Mouse (Mus musculus) bone marrow macrophage, adult 2 months (primary cell): ENCODE results near the gene Gpr107. TPM values are rescaled to one million over a fixed set of nuclear protein-coding genes. Genes with fewer than 3 reads are reported as not detected.

Source experiments
- H3K27ac ChIP-seq: 2 replicates; pipeline ENCODE4 v1.5.1; 2012; ENCODE audit warnings: low read depth, low read length; ENCODE audit not compliant: insufficient read depth
- H3K4me1 ChIP-seq: 2 replicates; pipeline ENCODE4 v1.6.1; 2012; ENCODE audit warnings: low read length; ENCODE audit not compliant: control insufficient read depth, insufficient read depth
- H3K4me3 ChIP-seq: 2 replicates; pipeline ENCODE4 v1.5.1; 2012; ENCODE audit warnings: mild to moderate bottlenecking, low read length, moderate library complexity; ENCODE audit not compliant: insufficient read depth
- CTCF ChIP-seq: IDR thresholded peaks from 2 replicates; pipeline ENCODE4 v1.5.1; 2012; ENCODE audit warnings: low read depth, mild to moderate bottlenecking, low read length, moderate library complexity
- POLR2A ChIP-seq: IDR thresholded peaks from 2 replicates; pipeline ENCODE4 v1.6.1; 2012; ENCODE audit warnings: mild to moderate bottlenecking, low read depth, low read length, borderline replicate concordance
- polyA plus RNA-seq: library from polyadenylated mRNA; stranded (reverse); fragments of >200 nt; gene quantifications from 2 replicates; pipeline ENCODE4 v1.2.4, GENCODE M21; 2012; ENCODE audit not compliant: missing spikeins, insufficient read depth, insufficient read length

Gene Gpr107
- polyA plus RNA-seq, 1 experiment, result 80.8 TPM

DNA sequence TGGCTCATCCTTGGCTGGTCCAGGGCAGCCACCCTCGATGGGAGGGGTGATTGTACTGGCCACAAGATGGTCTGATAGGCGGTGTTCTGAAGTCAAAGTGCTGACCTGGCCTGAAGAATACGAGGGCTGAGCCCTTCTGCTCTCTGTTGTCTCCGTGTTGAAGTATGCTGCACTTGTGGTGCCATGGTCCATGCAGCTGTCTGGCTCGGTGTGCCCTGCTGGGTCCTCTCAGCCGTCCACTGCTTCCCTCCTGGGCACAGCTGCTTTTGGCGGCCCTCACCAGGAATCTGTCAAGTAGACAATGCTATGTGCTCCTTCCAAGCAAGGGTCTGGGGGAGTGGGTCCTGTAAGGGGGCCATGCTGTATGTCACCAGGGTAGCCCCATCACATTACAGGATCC lies 68.7 kb downstream of the Gpr107 start:
- Histone ChIP-seq H3K4me3 (no peak overlapping the region), H3K27ac (no peak overlapping the region), H3K4me1 (no peaks in the 10 kb centered on the region)
- TF ChIP-seq POLR2A (no peak), CTCF (no peak)

- no peak overlapping the region for H3K27ac ChIP-seq
- TF ChIP-seq POLR2A, result no peak
- no peak for TF ChIP-seq CTCF
- no peak overlapping the region for H3K4me3 ChIP-seq
- H3K4me1 ChIP-seq, result no peaks in the 10 kb centered on the region
Observed at GRCm38 (mm10) chr2:31221582-31221981, 69.5 kb downstream of the Gpr107 start.

- no peak for TF ChIP-seq POLR2A
- TF ChIP-seq CTCF, result no peak
- no peak overlapping the region for H3K27ac ChIP-seq
Observed at GRCm38 (mm10) chr2:31228768-31229311, 76.7 kb downstream of the Gpr107 start.

DNA sequence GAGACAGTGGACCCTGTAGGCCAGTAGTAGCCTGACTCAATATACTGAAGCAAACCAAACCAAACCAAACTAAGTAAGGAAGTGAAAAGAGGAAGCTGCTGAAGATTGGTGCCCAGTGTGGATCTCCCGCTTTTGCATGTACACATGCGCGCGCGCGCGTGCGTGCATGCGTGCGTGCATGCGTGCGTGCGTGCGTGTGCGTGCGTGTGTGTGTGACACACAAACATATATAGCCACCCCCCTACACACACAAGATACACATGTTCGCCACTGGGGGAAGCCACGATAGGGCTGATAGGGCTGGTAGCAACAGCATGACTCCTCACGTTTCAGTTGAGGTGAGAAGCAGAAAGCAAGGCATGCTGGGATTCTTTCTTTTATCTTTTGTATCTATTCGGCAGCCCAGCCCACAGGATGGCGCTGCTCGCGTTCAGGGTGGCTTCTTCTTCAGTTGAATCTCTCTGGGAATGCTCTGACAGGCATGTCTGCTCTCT lies 87.1 kb downstream of the Gpr107 start:
- Histone ChIP-seq H3K27ac (peak overlapping the region; percentile 76), H3K4me1 (peaks cover 12% of the 10 kb centered on the region), H3K4me3 (peak overlapping the region; percentile 55)
- TF ChIP-seq CTCF, result peak; percentile 45
- TF ChIP-seq POLR2A, result no peak

More at GRCm38 (mm10) chr2:31228768-31229311, 76.7 kb downstream of the Gpr107 start:
- Histone ChIP-seq H3K4me3 (no peak overlapping the region), H3K4me1 (no peaks in the 10 kb centered on the region)

- no peak overlapping the region for H3K4me3 ChIP-seq
- H3K4me1 ChIP-seq, result peaks cover 17% of the 10 kb centered on the region
- peak overlapping the region; percentile 69; the same call in 1 of the 2 replicates for H3K27ac ChIP-seq
Observed at GRCm38 (mm10) chr2:31239833-31240232, 87.7 kb downstream of the Gpr107 start.

DNA sequence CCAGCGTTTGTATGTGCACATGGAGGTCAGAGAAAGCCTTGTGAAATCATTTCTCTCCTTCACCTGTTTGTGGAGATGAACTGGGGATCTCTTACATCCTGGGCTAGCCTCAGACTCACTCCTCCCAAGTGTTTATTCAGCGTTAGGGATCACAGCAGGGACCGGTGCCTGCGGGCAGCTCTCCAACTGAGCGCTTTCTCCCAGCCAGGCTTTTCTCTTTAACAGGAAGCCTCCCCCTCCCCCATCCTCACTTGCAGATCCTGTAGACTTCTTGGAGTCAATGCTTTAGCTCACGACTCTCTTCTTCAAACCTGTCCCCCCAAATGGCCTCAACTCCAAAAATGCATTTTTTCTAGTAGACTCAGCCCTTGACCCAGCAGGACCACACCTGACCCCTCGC lies 89.5 kb downstream of the Gpr107 start:
- peaks cover 21% of the 10 kb centered on the region for H3K4me1 ChIP-seq
- no peak overlapping the region for H3K27ac ChIP-seq
- H3K4me3 ChIP-seq, result no peak overlapping the region
- TF ChIP-seq CTCF (no peak), POLR2A (no peak)

More at GRCm38 (mm10) chr2:31239833-31240232, 87.7 kb downstream of the Gpr107 start:
- TF ChIP-seq CTCF, result no peak
- TF ChIP-seq POLR2A, result no peak

DNA sequence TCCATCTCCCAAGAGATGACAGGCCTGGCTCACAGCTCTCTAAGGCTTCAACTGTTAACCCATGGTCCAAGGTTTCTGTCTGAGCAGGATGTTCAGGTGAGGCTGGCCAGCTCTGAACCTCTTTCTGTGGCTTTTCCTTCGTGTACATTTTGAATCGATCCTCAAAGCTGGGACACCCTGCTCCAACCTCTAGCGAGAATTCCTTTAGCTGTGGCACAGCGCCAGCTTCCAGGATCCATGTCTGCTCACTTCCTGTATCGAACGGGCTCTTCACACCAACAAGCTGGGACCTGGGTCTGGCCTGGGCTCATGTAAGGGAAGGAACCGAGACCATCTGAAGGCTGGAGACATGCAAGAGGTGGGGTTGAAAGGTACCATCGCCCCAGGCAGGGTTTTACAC lies 92.1 kb downstream of the Gpr107 start:
- no peak for TF ChIP-seq POLR2A
- TF ChIP-seq CTCF, result no peak
- no peak overlapping the region for H3K4me3 ChIP-seq

GRCm38 (mm10) chr2:31245051-31245450 lies 92.9 kb downstream of the Gpr107 start:
- Histone ChIP-seq H3K4me1 (peaks cover 9% of the 10 kb centered on the region), H3K4me3 (peak overlapping the region; percentile 73), H3K27ac (no peak overlapping the region)
- TF ChIP-seq POLR2A, result no peak
- no peak for TF ChIP-seq CTCF

More for the DNA sequence above, 92.1 kb downstream of the Gpr107 start:
- H3K4me1 ChIP-seq, result peaks cover 16% of the 10 kb centered on the region
- no peak overlapping the region for H3K27ac ChIP-seq

GRCm38 (mm10) chr2:31245491-31246141 lies 93.5 kb downstream of the Gpr107 start, which contains the start of gene Ncs1:
TSS of gene Ncs1 (plus strand) at chr2:31245823.
- H3K27ac ChIP-seq, result no peak within 1 kb of the TSS
- peaks cover 9% of the 10 kb centered on the region for H3K4me1 ChIP-seq
- TF ChIP-seq CTCF (no peak), POLR2A (no peak)
- H3K4me3 ChIP-seq, result peak within 1 kb of the TSS; percentile 73
